Mouse (Mus musculus) stomach, embryonic 14.5 days (tissue): ENCODE data around the gene Dnah12. TPM values are rescaled to one million over a fixed set of nuclear protein-coding genes. Genes with fewer than 3 reads are reported as not detected.

Experiments used
- ATAC-seq: fragments of 200-750 bp; cut with Nextera tagmentation; 2 replicates; pipeline ENCODE4 v1.8.0; 2017; ENCODE audit warnings: low read depth, moderate TSS enrichment; ENCODE audit not compliant: insufficient number of reproducible peaks, insufficient read depth, low FRiP score
- H3K27ac ChIP-seq: fragments of 300-500 bp; sonication (generic); 2 replicates; pipeline ENCODE4 v1.5.1; 2014; ENCODE audit warnings: mild to moderate bottlenecking, low read length, moderate library complexity, mixed read lengths
- H3K27me3 ChIP-seq: fragments of 300-500 bp; sonication (generic); 2 replicates; pipeline ENCODE4 v1.6.1; 2014; ENCODE audit warnings: low read length, control low read depth, mixed read lengths; ENCODE audit not compliant: control insufficient read depth, insufficient read depth
- H3K36me3 ChIP-seq: fragments of 300-500 bp; sonication (generic); 2 replicates; pipeline ENCODE4 v1.6.1; 2014; ENCODE audit warnings: mild to moderate bottlenecking, control low read depth, low read length, moderate library complexity, mixed read lengths; ENCODE audit not compliant: control insufficient read depth, insufficient read depth
- H3K4me1 ChIP-seq: fragments of 300-500 bp; sonication (generic); 2 replicates; pipeline ENCODE4 v1.6.1; 2014; ENCODE audit warnings: low read length, control low read depth, mixed read lengths; ENCODE audit not compliant: control insufficient read depth, insufficient read depth
- H3K4me2 ChIP-seq: fragments of 300-500 bp; sonication (generic); replicated peaks from 2 replicates; pipeline ENCODE4 v1.6.1; 2014; ENCODE audit warnings: low read depth, low read length, control low read depth
- H3K4me3 ChIP-seq: fragments of 300-500 bp; sonication (generic); 2 replicates; pipeline ENCODE4 v1.5.1; 2014; ENCODE audit warnings: low read depth, low read length, control low read depth
- H3K9ac ChIP-seq: fragments of 300-500 bp; sonication (generic); replicated peaks from 2 replicates; pipeline ENCODE4 v1.6.1; 2014; ENCODE audit warnings: low read depth, mild to moderate bottlenecking, control low read depth, low read length, moderate library complexity, mixed read lengths
- H3K9me3 ChIP-seq: fragments of 300-500 bp; sonication (generic); 2 replicates; pipeline ENCODE4 v1.6.1; 2016; ENCODE audit warnings: low read depth, low read length, control low read depth; ENCODE audit not compliant: control insufficient read depth
- WGBS: fragments of 180-500 bp; shearing (Covaris S2); extraction: QIAGEN DNeasy Blood & Tissue Kit; methylation state at CpG from one replicate; pipeline ENCODE4 v1.1.7; 2014; 5-methylcytosine and 5-hydroxymethylcytosine counted together
- polyA plus RNA-seq: library from polyadenylated mRNA; unstranded; fragments of >200 nt; fragmentation: Nextera tagmentation; extraction: Ambion mirVana; gene quantifications from 2 replicates; pipeline ENCODE4 v1.2.1, GENCODE M21; 2014

The Dnah12 gene
- polyA plus RNA-seq, 1 experiment from 2014 or later: not detected

- Histone ChIP-seq H3K4me2 (no peak overlapping the region), H3K27ac (no peak overlapping the region), H3K4me1 (no peaks in the 10 kb centered on the region), H3K9me3 (no peaks in the 10 kb centered on the region), H3K36me3 (no peaks in the 10 kb centered on the region), H3K9ac (no peak overlapping the region), H3K4me3 (no peak overlapping the region), H3K27me3 (no peaks in the 10 kb centered on the region)
- no peak for ATAC-seq
- WGBS: 77% methylated on average over 11 of the region's 11 CpGs
Measured at GRCm38 (mm10) chr14:26812734-26813133, 119.7 kb downstream of the Dnah12 start.

DNA sequence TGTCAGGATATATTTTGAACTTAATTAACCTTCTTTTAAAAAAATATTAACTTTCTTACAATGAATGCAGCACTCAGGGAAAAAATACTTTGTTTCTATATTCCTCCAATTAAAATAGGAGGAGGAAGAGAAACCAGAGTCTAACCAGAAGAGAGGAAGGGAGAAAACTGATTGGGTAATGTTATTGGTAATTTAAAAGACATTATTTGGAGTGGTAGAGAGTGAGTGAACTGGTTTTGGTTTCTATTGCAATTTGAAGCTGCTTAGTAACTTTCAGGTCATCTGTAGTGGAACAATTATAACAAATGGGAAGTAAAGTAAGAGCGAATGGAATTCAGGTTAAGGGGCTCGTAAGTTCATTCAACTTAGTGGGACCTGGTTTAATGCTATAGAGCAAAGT is 120.8 kb downstream of the Dnah12 start:
- Histone ChIP-seq H3K9ac (no peak overlapping the region), H3K4me3 (no peak overlapping the region), H3K27ac (no peak overlapping the region), H3K27me3 (no peaks in the 10 kb centered on the region), H3K4me1 (no peaks in the 10 kb centered on the region), H3K4me2 (no peak overlapping the region), H3K9me3 (no peaks in the 10 kb centered on the region), H3K36me3 (no peaks in the 10 kb centered on the region)
- WGBS: 85% methylated on average over 2 of the region's 2 CpGs
- ATAC-seq: no peak

GRCm38 (mm10) chr14:26814908-26815307 is 121.8 kb downstream of the Dnah12 start:
- Histone ChIP-seq H3K27me3 (no peaks in the 10 kb centered on the region), H3K36me3 (no peaks in the 10 kb centered on the region), H3K27ac (no peak overlapping the region), H3K4me1 (no peaks in the 10 kb centered on the region), H3K9ac (no peak overlapping the region), H3K4me3 (no peak overlapping the region), H3K9me3 (no peaks in the 10 kb centered on the region), H3K4me2 (no peak overlapping the region)
- no peak for ATAC-seq
- WGBS: 61% methylated on average over 3 of the region's 3 CpGs

GRCm38 (mm10) chr14:26816785-26817184 is 123.7 kb downstream of the Dnah12 start:
- no peak for ATAC-seq
- Histone ChIP-seq H3K4me1 (no peaks in the 10 kb centered on the region), H3K27me3 (no peaks in the 10 kb centered on the region), H3K9ac (no peak overlapping the region), H3K4me2 (no peak overlapping the region), H3K36me3 (no peaks in the 10 kb centered on the region), H3K27ac (no peak overlapping the region), H3K9me3 (no peaks in the 10 kb centered on the region), H3K4me3 (no peak overlapping the region)
- 63% methylated on average over 4 of the region's 4 CpGs for WGBS

- no peak overlapping the region for H3K27ac ChIP-seq
Measured at GRCm38 (mm10) chr14:26826020-26826419, 132.9 kb downstream of the Dnah12 start.

GRCm38 (mm10) chr14:26853053-26853452 is 160.0 kb downstream of the Dnah12 start:
- Histone ChIP-seq H3K27ac (no peak overlapping the region), H3K4me3 (no peak overlapping the region), H3K4me2 (no peak overlapping the region), H3K9ac (no peak overlapping the region), H3K9me3 (no peaks in the 10 kb centered on the region), H3K27me3 (no peaks in the 10 kb centered on the region), H3K36me3 (no peaks in the 10 kb centered on the region), H3K4me1 (no peaks in the 10 kb centered on the region)
- no peak for ATAC-seq
- WGBS: 67% methylated on average over 8 of the region's 8 CpGs

More at GRCm38 (mm10) chr14:26826020-26826419, 132.9 kb downstream of the Dnah12 start:
- no peaks in the 10 kb centered on the region for H3K36me3 ChIP-seq
- H3K9me3 ChIP-seq: no peaks in the 10 kb centered on the region
- H3K9ac ChIP-seq: no peak overlapping the region
- ATAC-seq: no peak
- no peaks in the 10 kb centered on the region for H3K4me1 ChIP-seq
- H3K27me3 ChIP-seq: no peaks in the 10 kb centered on the region
- H3K4me2 ChIP-seq: no peak overlapping the region
- 71% methylated on average over 2 of the region's 2 CpGs for WGBS
- no peak overlapping the region for H3K4me3 ChIP-seq

GRCm38 (mm10) chr14:26854066-26854465 is 161.0 kb downstream of the Dnah12 start:
- Histone ChIP-seq H3K27ac (no peak overlapping the region), H3K4me3 (no peak overlapping the region), H3K27me3 (no peaks in the 10 kb centered on the region), H3K9me3 (no peaks in the 10 kb centered on the region), H3K36me3 (no peaks in the 10 kb centered on the region), H3K4me2 (no peak overlapping the region), H3K9ac (no peak overlapping the region), H3K4me1 (no peaks in the 10 kb centered on the region)
- no peak for ATAC-seq
- WGBS: 39% methylated on average over 2 of the region's 2 CpGs

- no peaks in the 10 kb centered on the region for H3K36me3 ChIP-seq
- H3K4me2 ChIP-seq: no peak overlapping the region
- ATAC-seq: no peak
- no peaks in the 10 kb centered on the region for H3K4me1 ChIP-seq
- H3K9ac ChIP-seq: no peak overlapping the region
- no peak overlapping the region for H3K4me3 ChIP-seq
- no peaks in the 10 kb centered on the region for H3K9me3 ChIP-seq
- 64% methylated on average over 2 of the region's 2 CpGs for WGBS
- H3K27ac ChIP-seq: no peak overlapping the region
- H3K27me3 ChIP-seq: no peaks in the 10 kb centered on the region
Measured at GRCm38 (mm10) chr14:26858364-26858763, 165.3 kb downstream of the Dnah12 start.

DNA sequence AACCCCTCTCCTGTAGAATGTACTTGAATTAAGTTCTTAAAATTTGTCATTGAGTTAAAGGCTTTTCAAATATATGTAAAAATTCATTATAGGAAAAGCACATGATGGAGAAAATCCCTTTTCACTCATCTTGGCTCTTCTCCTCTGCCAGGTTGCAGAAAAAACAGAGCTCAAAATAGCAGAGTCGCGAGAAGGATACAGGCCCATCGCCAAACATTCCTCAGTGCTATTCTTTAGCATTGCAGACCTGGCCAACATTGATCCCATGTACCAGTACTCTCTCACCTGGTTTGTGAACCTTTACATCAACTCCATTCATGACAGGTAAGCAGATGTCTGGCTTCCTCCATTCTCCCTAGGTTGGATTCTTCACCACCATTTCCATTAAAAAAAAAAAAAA is 165.9 kb downstream of the Dnah12 start:
- Histone ChIP-seq H3K27me3 (no peaks in the 10 kb centered on the region), H3K4me1 (no peaks in the 10 kb centered on the region), H3K36me3 (no peaks in the 10 kb centered on the region), H3K9me3 (no peaks in the 10 kb centered on the region), H3K4me2 (no peak overlapping the region), H3K9ac (no peak overlapping the region), H3K27ac (no peak overlapping the region), H3K4me3 (no peak overlapping the region)
- WGBS: 91% methylated on average over 3 of the region's 3 CpGs
- no peak for ATAC-seq
